Mouse (Mus musculus): ENCODE measurements around the gene Vmo1. TPM values are rescaled to one million over a fixed set of nuclear protein-coding genes. Genes with fewer than 3 reads are reported as not detected.

The Vmo1 gene
- polyA plus RNA-seq, 1 experiment = not detected

- H3K4me1 ChIP-seq (ENCODE audit: control insufficient read depth, insufficient read depth, low read length) = no peaks in the 10 kb centered on the region
- no peak overlapping the region for H3K4me3 ChIP-seq (ENCODE audit: low read depth, low read length)
- no peak overlapping the region for H3K27ac ChIP-seq (ENCODE audit: insufficient read depth, low read length)
- no peaks in the 10 kb centered on the region for H3K9me3 ChIP-seq (replicated peaks; ENCODE audit: control insufficient read depth, insufficient read depth, low read length, poor library complexity, severe bottlenecking)
- no peaks in the 10 kb centered on the region for H3K27me3 ChIP-seq (ENCODE audit: control insufficient read depth, insufficient read depth, low read length, poor library complexity, severe bottlenecking)
- H3K9ac ChIP-seq (ENCODE audit: low read depth, poor library complexity, severe bottlenecking) = no peak overlapping the region
- no peak for TF ChIP-seq CTCF (IDR thresholded peaks at IDR 0.05; ENCODE audit: low read depth, low read length)
- no peak for TF ChIP-seq EP300 (IDR thresholded peaks at IDR 0.05; ENCODE audit: insufficient read depth, low read depth, low read length)
- TF ChIP-seq POLR2A (IDR thresholded peaks at IDR 0.05; ENCODE audit: insufficient read depth, low read length) = no peak
- H3K36me3 ChIP-seq (ENCODE audit: control insufficient read depth, insufficient read depth, low read length, poor library complexity, severe bottlenecking) = no peaks in the 10 kb centered on the region
Measured at GRCm38 (mm10) chr11:70472716-70473115, 41.7 kb downstream of the Vmo1 start.

GRCm38 (mm10) chr11:70469764-70470163, 44.7 kb downstream of the Vmo1 start:
- no peak overlapping the region for H3K27ac ChIP-seq (ENCODE audit: insufficient read depth, low read length)
- no peaks in the 10 kb centered on the region for H3K36me3 ChIP-seq (ENCODE audit: control insufficient read depth, insufficient read depth, low read length, poor library complexity, severe bottlenecking)
- no peaks in the 10 kb centered on the region for H3K9me3 ChIP-seq (replicated peaks; ENCODE audit: control insufficient read depth, insufficient read depth, low read length, poor library complexity, severe bottlenecking)
- no peak overlapping the region for H3K9ac ChIP-seq (ENCODE audit: low read depth, poor library complexity, severe bottlenecking)
- H3K4me1 ChIP-seq (ENCODE audit: control insufficient read depth, insufficient read depth, low read length) = peaks cover under 1% of the 10 kb centered on the region
- no peak overlapping the region for H3K4me3 ChIP-seq (ENCODE audit: low read depth, low read length)
- TF ChIP-seq CTCF (IDR thresholded peaks at IDR 0.05; ENCODE audit: low read depth, low read length) = no peak
- H3K27me3 ChIP-seq (ENCODE audit: control insufficient read depth, insufficient read depth, low read length, poor library complexity, severe bottlenecking) = no peaks in the 10 kb centered on the region

- Histone ChIP-seq H3K9ac (ENCODE audit: low read depth, poor library complexity, severe bottlenecking) (no peak overlapping the region), H3K9me3 (replicated peaks; ENCODE audit: control insufficient read depth, insufficient read depth, low read length, poor library complexity, severe bottlenecking) (no peaks in the 10 kb centered on the region), H3K4me3 (ENCODE audit: low read depth, low read length) (no peak overlapping the region), H3K4me1 (ENCODE audit: control insufficient read depth, insufficient read depth, low read length) (peaks cover 5% of the 10 kb centered on the region), H3K27me3 (ENCODE audit: control insufficient read depth, insufficient read depth, low read length, poor library complexity, severe bottlenecking) (no peaks in the 10 kb centered on the region), H3K36me3 (ENCODE audit: control insufficient read depth, insufficient read depth, low read length, poor library complexity, severe bottlenecking) (no peaks in the 10 kb centered on the region), H3K27ac (ENCODE audit: insufficient read depth, low read length) (no peak overlapping the region)
- TF ChIP-seq EP300 (IDR thresholded peaks at IDR 0.05; ENCODE audit: insufficient read depth, low read depth, low read length) (no peak), POLR2A (IDR thresholded peaks at IDR 0.05; ENCODE audit: insufficient read depth, low read length) (no peak), CTCF (IDR thresholded peaks at IDR 0.05; ENCODE audit: low read depth, low read length) (no peak)
Measured at GRCm38 (mm10) chr11:70467902-70468619, 46.4 kb downstream of the Vmo1 start.

- TF ChIP-seq POLR2A (IDR thresholded peaks at IDR 0.05; ENCODE audit: insufficient read depth, low read length) = no peak
- TF ChIP-seq EP300 (IDR thresholded peaks at IDR 0.05; ENCODE audit: insufficient read depth, low read depth, low read length) = no peak
- no peak for TF ChIP-seq CTCF (IDR thresholded peaks at IDR 0.05; ENCODE audit: low read depth, low read length)
- Histone ChIP-seq H3K36me3 (ENCODE audit: control insufficient read depth, insufficient read depth, low read length, poor library complexity, severe bottlenecking) (no peaks in the 10 kb centered on the region), H3K27me3 (ENCODE audit: control insufficient read depth, insufficient read depth, low read length, poor library complexity, severe bottlenecking) (no peaks in the 10 kb centered on the region), H3K4me1 (ENCODE audit: control insufficient read depth, insufficient read depth, low read length) (peaks cover 5% of the 10 kb centered on the region), H3K9me3 (replicated peaks; ENCODE audit: control insufficient read depth, insufficient read depth, low read length, poor library complexity, severe bottlenecking) (no peaks in the 10 kb centered on the region), H3K27ac (ENCODE audit: insufficient read depth, low read length) (no peak overlapping the region), H3K4me3 (ENCODE audit: low read depth, low read length) (peak overlapping the region; percentile 56), H3K9ac (ENCODE audit: low read depth, poor library complexity, severe bottlenecking) (peak overlapping the region; percentile 67)
Measured at GRCm38 (mm10) chr11:70465824-70466223, 48.6 kb downstream of the Vmo1 start.

GRCm38 (mm10) chr11:70465211-70465610, 49.2 kb downstream of the Vmo1 start:
- no peak overlapping the region for H3K27ac ChIP-seq (ENCODE audit: insufficient read depth, low read length)

GRCm38 (mm10) chr11:70463970-70464369, 50.4 kb downstream of the Vmo1 start:
- Histone ChIP-seq H3K9ac (ENCODE audit: low read depth, poor library complexity, severe bottlenecking) (no peak overlapping the region), H3K27me3 (ENCODE audit: control insufficient read depth, insufficient read depth, low read length, poor library complexity, severe bottlenecking) (no peaks in the 10 kb centered on the region), H3K9me3 (replicated peaks; ENCODE audit: control insufficient read depth, insufficient read depth, low read length, poor library complexity, severe bottlenecking) (no peaks in the 10 kb centered on the region), H3K36me3 (ENCODE audit: control insufficient read depth, insufficient read depth, low read length, poor library complexity, severe bottlenecking) (no peaks in the 10 kb centered on the region), H3K4me1 (ENCODE audit: control insufficient read depth, insufficient read depth, low read length) (peaks cover 7% of the 10 kb centered on the region), H3K27ac (ENCODE audit: insufficient read depth, low read length) (no peak overlapping the region), H3K4me3 (ENCODE audit: low read depth, low read length) (no peak overlapping the region)
- no peak for TF ChIP-seq CTCF (IDR thresholded peaks at IDR 0.05; ENCODE audit: low read depth, low read length)

More at GRCm38 (mm10) chr11:70465211-70465610, 49.2 kb downstream of the Vmo1 start:
- no peaks in the 10 kb centered on the region for H3K9me3 ChIP-seq (replicated peaks; ENCODE audit: control insufficient read depth, insufficient read depth, low read length, poor library complexity, severe bottlenecking)
- H3K27me3 ChIP-seq (ENCODE audit: control insufficient read depth, insufficient read depth, low read length, poor library complexity, severe bottlenecking) = no peaks in the 10 kb centered on the region
- no peaks in the 10 kb centered on the region for H3K36me3 ChIP-seq (ENCODE audit: control insufficient read depth, insufficient read depth, low read length, poor library complexity, severe bottlenecking)
- H3K4me3 ChIP-seq (ENCODE audit: low read depth, low read length) = peak overlapping the region; percentile 56
- no peak for TF ChIP-seq POLR2A (IDR thresholded peaks at IDR 0.05; ENCODE audit: insufficient read depth, low read length)
- TF ChIP-seq EP300 (IDR thresholded peaks at IDR 0.05; ENCODE audit: insufficient read depth, low read depth, low read length) = no peak
- TF ChIP-seq CTCF (IDR thresholded peaks at IDR 0.05; ENCODE audit: low read depth, low read length) = peak; percentile 14
- H3K9ac ChIP-seq (ENCODE audit: low read depth, poor library complexity, severe bottlenecking) = peak overlapping the region; percentile 67
- peaks cover 5% of the 10 kb centered on the region for H3K4me1 ChIP-seq (ENCODE audit: control insufficient read depth, insufficient read depth, low read length)

Other genes with a start within 250 kb of the Vmo1 start
- gene Alox12e, start 192.0 kb downstream of the Vmo1 start, polyA plus RNA-seq (2011; ENCODE audit: insufficient read depth, insufficient read length, low read depth, missing spikeins) = 0.58 TPM in 1 of 2 replicates, not detected in the other
- gene Alox15, start 162.6 kb downstream of the Vmo1 start, polyA plus RNA-seq (2011; ENCODE audit: insufficient read depth, insufficient read length, low read depth, missing spikeins) = 2.2 and 3.0 TPM in 2 replicates
- 74.1 TPM in 2 replicates for gene Pelp1, start 104.6 kb downstream of the Vmo1 start, polyA plus RNA-seq (2011; ENCODE audit: insufficient read depth, insufficient read length, low read depth, missing spikeins)
- 34.2 and 39.6 TPM in 2 replicates for gene Arrb2, start 82.0 kb downstream of the Vmo1 start, polyA plus RNA-seq (2011; ENCODE audit: insufficient read depth, insufficient read length, low read depth, missing spikeins)
- 26.9 and 32.1 TPM in 2 replicates for gene Med11, start 62.7 kb downstream of the Vmo1 start, polyA plus RNA-seq (2011; ENCODE audit: insufficient read depth, insufficient read length, low read depth, missing spikeins)
- gene Zmynd15, start 55.2 kb downstream of the Vmo1 start, polyA plus RNA-seq (2011; ENCODE audit: insufficient read depth, insufficient read length, low read depth, missing spikeins) = 0.78 and 1.3 TPM in 2 replicates
- 15.7 and 16.6 TPM in 2 replicates for gene Cxcl16, start 54.6 kb downstream of the Vmo1 start, polyA plus RNA-seq (2011; ENCODE audit: insufficient read depth, insufficient read length, low read depth, missing spikeins)
- 1.8 and 3.5 TPM in 2 replicates for gene Tm4sf5, start 9.4 kb downstream of the Vmo1 start, polyA plus RNA-seq (2011; ENCODE audit: insufficient read depth, insufficient read length, low read depth, missing spikeins)
- not detected in 2 replicates for gene Gltpd2, start 4.6 kb upstream of the Vmo1 start, polyA plus RNA-seq (2011; ENCODE audit: insufficient read depth, insufficient read length, low read depth, missing spikeins)
- gene Psmb6, start 10.8 kb upstream of the Vmo1 start, polyA plus RNA-seq (2011; ENCODE audit: insufficient read depth, insufficient read length, low read depth, missing spikeins) = 244 and 250 TPM in 2 replicates
- not detected in 2 replicates for gene Gm40193, start 18.3 kb upstream of the Vmo1 start, polyA plus RNA-seq (2011; ENCODE audit: insufficient read depth, insufficient read length, low read depth, missing spikeins)
- gene Pld2, start 25.4 kb upstream of the Vmo1 start, polyA plus RNA-seq (2011; ENCODE audit: insufficient read depth, insufficient read length, low read depth, missing spikeins) = 7.3 and 8.3 TPM in 2 replicates
- 25.2 and 31.8 TPM in 2 replicates for gene Mink1, start 48.3 kb upstream of the Vmo1 start, polyA plus RNA-seq (2011; ENCODE audit: insufficient read depth, insufficient read length, low read depth, missing spikeins)
- not detected in 2 replicates for gene 4930544D05Rik, start 101.2 kb upstream of the Vmo1 start, polyA plus RNA-seq (2011; ENCODE audit: insufficient read depth, insufficient read length, low read depth, missing spikeins)
- gene Chrne, start 104.6 kb upstream of the Vmo1 start, polyA plus RNA-seq (2011; ENCODE audit: insufficient read depth, insufficient read length, low read depth, missing spikeins) = 0.56 TPM in 1 of 2 replicates, not detected in the other
- gene Gp1ba, start 124.5 kb upstream of the Vmo1 start, polyA plus RNA-seq (2011; ENCODE audit: insufficient read depth, insufficient read length, low read depth, missing spikeins) = not detected in 2 replicates
- gene Rnf167, start 132.6 kb upstream of the Vmo1 start, polyA plus RNA-seq (2011; ENCODE audit: insufficient read depth, insufficient read length, low read depth, missing spikeins) = 55.2 and 61.8 TPM in 2 replicates
- 45.0 and 48.0 TPM in 2 replicates for gene Slc25a11, start 132.9 kb upstream of the Vmo1 start, polyA plus RNA-seq (2011; ENCODE audit: insufficient read depth, insufficient read length, low read depth, missing spikeins)
- 630 and 707 TPM in 2 replicates for gene Pfn1, start 140.0 kb upstream of the Vmo1 start, polyA plus RNA-seq (2011; ENCODE audit: insufficient read depth, insufficient read length, low read depth, missing spikeins)
- 14.7 and 15.7 TPM in 2 replicates for gene Eno3, start 142.6 kb upstream of the Vmo1 start, polyA plus RNA-seq (2011; ENCODE audit: insufficient read depth, insufficient read length, low read depth, missing spikeins)
- 195 and 218 TPM in 2 replicates for gene Spag7, start 154.8 kb upstream of the Vmo1 start, polyA plus RNA-seq (2011; ENCODE audit: insufficient read depth, insufficient read length, low read depth, missing spikeins)
- 10.0 and 12.8 TPM in 2 replicates for gene Camta2, start 173.5 kb upstream of the Vmo1 start, polyA plus RNA-seq (2011; ENCODE audit: insufficient read depth, insufficient read length, low read depth, missing spikeins)
- 4.4 and 4.5 TPM in 2 replicates for gene Inca1, start 185.5 kb upstream of the Vmo1 start, polyA plus RNA-seq (2011; ENCODE audit: insufficient read depth, insufficient read length, low read depth, missing spikeins)
- 38.2 and 42.2 TPM in 2 replicates for gene Kif1c, start 185.9 kb upstream of the Vmo1 start, polyA plus RNA-seq (2011; ENCODE audit: insufficient read depth, insufficient read length, low read depth, missing spikeins)
- 3.3 and 3.6 TPM in 2 replicates for gene Zfp3, start 249.6 kb upstream of the Vmo1 start, polyA plus RNA-seq (2011; ENCODE audit: insufficient read depth, insufficient read length, low read depth, missing spikeins)

Measured in ES-Bruce4 (cell line).